Mouse (Mus musculus) right cerebral cortex, adult 2 months (tissue): Measurements from ENCODE around the gene Stt3b.
A peak's percentile ranks its signal among the peaks of the same experiment; 100 is the strongest.

Experiments
- DNase-seq, 2 experiments: peaks; one replicate each; pipeline ENCODE4 v3.0.0; 2021 to 2022; ENCODE audit warnings: low spot score in 2 of 2

The Stt3b gene

DNA sequence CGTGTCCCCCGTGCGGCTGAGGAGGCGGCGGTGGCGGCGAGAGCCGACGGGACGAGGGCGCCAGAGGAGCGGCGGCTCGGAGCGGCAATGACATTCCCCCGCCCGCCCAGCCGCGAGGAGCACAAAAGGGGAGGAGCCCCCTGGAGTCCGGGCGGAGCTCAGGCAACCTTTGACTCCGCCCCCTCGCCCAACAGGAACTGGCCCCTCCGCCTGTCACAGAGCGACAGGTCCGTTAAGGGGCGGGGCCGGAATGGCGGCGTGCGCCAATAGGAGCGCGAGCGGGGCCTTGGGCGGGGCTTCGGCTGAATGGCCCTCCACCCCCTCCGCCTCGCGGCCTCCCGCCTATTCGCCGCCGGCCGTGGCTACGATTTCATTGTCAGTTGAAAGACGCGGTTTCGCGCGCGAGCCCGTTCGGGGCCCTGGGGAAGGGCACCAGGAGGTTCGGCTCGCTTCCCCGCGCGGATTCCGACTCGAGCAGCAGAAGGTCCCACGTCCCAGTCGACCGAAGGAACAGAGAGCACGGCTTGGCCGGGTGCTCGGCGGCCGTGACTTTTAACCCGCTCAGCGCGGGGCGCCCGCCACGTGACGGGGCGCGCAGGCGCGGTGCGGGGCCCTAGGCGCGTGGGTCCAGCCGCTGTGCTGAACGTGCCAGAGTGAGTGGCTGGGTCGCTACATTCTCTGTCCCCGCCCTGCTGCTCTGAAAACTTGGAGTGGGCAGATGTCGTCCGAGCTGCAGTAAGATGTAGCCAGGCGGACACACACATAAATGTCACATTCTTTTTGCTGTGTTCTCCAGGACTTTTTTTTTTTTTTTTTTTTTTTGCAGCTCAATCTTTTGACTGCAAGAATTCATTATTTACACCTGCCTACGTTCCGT is at the start of gene Stt3b:
Gene Stt3b (minus strand): TSS at position 76 of the 877 bp plus-strand sequence.
- DNase-seq = peak; percentile 99

DNA sequence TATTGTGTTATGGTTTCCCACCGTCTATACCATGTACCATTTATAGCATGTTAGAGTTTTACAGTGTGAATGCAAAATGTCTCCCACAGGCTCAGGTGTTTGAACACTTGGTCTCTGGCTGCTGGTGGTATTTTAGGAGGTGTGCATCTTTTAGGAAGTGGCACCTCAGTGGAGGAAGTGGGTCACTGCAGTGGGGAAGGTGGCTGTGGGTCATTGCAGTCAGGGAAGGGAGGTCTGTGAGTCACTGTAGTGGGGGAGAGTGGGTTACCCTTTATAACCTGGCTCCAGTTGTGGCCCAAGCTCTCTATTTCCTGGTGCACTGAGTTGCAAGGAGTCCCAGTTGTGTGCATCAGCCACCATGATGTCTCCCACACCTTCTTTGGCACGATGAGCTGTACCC is 48.2 kb upstream of the Stt3b start:
- DNase-seq = no peak

DNA sequence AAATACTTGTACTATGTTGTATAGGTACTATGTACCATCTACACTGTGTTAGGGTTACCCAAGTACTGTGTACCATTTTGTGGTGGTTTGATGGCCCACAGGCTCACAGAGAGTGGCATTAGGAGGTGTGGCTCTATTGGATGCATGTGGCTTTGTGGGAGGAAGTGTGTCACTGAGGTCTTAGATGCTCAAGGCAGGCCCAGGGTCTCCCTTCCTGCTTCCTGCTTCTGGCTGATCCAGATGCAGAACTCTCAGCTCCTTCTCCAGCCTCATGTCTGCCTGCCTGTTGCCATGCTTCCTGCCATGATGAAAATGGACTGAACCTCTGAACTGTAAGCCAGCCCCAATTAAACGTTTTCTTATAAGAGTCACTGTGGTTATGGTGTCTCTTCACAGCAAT is 47.8 kb upstream of the Stt3b start:
- DNase-seq = no peak

DNA sequence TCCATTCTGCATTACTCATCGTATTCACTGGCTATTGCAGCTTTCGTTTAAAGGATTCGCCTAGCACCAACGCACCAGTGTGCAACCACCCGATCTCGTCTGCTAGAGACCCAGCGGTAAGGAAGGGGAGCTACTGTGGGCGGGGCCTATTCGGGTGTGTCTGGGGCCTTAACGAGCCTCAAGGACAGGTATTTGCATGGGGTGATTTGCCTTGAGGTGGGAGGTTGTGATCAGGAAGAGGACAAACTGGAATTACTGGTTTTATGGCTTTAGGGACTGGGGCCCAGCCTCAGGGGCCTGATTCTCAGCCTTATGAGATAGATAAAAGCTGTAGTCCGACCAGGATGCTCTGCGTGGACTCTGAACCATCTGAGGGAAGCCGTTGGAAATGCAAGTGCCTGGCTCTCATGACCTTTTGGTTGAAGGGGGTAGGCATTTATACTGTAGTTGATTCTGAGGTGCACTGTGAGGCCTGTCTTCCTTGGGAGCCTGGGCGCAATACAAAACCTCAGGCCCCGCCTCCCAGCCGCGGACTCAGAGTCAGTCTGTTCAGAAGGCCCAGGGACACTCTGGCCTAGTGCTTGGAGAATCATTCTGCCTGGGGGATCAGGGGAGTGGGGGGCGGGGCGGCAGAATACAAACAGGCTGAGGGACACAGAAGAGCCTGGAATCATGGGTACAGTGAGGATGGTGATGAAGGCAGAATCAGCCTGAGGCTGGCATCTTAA is 46.7 kb upstream of the Stt3b start:
- DNase-seq = no peak

DNA sequence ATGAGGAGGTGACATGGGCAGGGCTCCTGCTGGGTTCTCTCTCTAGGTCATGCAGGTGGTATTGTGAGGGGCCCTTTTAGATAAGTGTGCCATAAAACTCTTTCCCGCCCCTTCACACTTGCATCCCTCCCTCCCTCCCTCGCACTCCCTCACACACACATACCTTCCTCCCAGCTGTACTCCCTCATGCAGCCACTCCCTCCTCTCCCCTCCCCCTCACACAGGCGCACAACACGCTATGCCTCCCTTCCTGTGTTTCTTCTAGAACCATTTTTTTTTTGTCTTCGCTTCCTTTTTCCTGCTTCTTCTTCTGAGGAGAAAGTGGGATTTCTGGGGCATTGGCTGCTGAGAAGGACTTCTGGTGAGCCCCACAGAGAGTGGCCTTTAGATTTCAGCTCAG is 45.8 kb upstream of the Stt3b start:
- no peak for DNase-seq

DNA sequence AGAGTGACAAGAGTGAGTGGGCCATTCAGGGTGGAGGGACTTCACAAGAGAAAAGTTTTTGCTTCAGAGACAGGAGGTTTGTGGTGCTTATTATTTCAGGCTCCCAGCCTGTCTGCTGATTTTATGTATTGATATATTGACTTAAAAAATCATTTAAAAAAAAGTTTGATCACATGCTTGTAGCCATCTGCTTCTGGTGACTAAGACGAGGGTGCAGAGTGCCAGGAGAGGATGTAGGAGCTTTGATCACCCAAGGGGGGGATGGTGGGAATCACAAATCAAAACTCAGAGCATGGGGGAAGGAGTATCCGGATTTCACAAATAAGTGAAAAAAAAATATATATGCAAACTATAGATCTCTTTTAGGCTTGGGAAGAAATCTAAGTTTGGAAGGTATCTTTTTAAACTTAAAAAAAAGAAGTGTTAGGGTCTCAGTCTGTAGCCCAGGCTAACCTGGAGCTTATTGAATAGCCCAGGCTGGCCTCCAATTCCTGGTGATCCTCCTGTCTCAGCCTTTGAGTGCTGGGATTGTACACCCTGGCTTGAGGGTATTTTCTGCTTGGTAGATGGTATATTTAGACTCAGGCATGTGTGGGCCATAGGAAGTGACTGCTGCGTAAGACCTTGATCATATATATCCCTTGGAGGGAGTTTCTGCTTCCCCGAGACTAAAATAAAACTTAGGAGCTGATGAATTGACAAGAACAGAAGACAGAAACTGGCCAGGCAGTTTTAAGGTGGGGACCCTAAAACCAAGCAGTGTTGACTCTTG is 39.7 kb upstream of the Stt3b start:
- peak in 1 of 2 experiments; percentile 9 for DNase-seq

DNA sequence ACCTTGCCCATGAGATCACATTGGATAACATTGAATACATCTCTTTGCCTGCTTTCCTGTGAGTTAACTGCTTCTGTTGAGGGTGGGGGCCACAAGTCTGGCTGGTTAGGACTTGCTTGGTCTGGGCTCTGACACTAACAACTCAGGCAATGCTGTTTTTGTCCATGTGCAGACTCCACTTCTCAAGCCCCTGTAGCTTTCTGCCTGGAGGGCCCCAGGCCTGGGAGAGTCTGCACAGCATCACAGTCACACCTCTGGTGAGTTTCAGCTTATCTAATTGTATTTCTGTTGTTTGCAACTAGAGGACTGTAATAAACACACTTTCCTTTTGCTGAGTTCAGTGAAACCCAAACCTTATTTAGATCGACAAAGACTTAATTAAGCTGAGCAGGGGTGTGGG is 38.9 kb upstream of the Stt3b start:
- DNase-seq = no peak

DNA sequence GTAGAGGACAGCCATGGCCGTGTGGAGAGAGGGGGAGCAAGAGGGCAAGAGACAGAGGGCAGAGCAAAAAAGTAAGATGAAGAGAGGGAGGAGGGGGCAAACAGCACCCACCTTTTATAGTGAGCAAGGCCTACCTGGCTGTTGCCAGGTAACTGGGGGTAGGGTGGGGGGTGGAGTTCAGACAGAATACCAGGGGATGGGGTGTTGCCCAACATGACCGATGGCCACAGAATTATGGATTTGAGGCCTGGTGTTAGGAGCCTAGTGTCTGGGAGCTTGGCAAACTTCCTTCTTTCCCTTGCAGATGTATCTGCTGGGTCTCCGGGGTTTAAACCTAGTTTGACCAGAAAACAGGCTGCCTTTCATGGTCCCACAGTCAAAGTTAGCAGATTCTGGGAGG is 34.7 kb upstream of the Stt3b start:
- DNase-seq = no peak

DNA sequence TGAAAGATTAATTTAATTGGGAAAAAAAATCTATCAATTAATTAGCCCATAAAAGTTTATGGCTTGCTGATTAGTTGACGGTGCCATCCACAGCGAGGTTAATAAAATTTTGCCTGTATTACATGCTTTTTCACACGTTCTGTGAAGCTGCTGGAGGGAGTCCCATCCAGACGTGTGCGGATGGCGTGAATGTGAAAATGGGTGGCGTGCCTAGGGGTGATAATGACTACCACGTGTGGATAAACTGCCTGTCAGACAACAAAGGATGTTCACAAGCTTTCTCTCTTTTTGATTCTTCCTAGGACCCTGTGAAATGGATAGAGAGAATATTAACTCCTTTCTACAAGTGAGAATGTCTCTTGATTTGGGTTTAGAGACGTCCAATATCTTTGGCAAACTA is 31.4 kb upstream of the Stt3b start:
- no peak for DNase-seq

DNA sequence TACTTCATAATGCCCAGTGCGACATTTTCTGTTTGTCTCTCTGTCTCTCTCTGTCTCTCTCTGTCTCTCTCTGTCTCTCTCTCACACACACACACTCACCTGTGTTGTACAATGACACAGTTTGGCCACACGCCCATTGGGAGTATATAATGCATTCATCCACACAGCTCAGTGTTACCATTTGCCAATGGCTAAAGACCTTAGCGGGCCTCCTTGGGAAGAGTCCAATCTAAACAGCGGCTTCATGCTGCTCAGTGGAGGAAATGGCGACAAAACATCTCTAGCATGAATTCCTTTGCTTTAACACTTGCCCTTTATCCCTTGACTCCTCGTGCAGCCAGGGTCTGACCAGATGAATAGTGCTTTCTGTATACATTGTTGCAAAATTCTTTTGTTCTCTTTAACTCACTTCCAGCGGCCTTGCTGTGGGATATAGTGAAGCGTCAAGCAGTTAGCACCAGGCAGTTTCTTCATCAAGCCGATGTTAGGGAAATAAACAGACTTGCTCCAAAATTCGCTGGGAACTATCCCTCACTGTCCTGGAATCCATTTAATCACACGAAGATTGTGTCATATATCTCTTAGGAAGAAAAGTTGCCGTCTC is 30.1 kb upstream of the Stt3b start:
- no peak for DNase-seq

DNA sequence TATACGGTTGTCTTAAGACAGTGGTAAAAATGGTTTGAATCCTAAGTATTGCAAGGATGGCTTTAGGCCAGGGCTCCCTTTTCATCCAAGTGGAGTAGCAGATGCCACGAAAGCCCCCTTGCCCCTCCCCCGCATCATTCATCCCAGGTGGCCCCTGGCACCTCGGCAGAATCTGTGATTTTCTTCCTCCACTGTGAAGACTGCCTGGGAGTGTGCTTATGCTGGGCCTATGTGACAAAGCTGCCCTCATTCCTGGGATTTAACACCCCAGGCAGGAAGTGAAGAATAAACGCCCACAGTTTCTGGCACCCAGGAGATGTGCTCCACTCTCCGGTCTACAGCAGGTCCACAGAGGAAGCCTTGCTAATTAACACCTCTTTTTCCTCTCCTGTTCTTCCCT is 28.6 kb upstream of the Stt3b start:
- peak; percentile 58 to 65 for DNase-seq

DNA sequence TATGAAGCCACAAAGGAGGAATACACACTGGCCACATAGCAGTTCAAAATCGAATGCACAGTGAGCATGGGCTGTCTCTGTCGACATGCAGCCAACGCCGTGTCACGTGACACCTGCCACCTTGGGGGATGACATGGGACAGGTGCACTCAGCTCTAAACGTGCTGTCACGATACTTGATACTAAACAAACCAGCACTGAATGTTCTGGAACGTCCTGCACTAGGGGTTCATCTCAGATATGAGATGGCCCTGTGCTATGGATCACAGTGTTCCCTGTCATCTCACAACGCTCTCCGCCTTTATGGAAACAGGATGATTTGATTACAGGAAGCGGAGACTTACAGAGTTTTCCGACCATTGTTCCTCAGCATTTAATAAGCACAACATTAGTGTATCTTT is 22.8 kb upstream of the Stt3b start:
- no peak for DNase-seq

DNA sequence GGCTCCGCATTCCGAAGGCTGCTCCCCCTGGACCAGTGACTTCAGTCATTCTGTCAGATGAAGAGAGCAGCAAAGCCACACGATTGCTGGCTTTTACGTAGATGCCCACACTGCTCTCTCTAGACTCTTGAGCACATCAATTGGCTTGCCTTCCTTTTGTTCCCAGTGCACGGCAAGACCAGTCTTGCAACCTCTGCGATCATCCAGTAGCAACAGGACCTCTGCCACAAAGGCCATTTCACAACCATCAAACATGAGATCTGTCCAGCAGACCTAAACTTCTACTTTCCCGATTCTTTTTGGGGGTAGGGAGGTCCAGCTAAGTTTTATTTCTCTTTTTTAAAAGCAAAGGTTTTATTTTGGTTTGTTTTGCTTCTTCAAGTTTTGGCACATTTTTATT is 22.1 kb upstream of the Stt3b start:
- no peak for DNase-seq

DNA sequence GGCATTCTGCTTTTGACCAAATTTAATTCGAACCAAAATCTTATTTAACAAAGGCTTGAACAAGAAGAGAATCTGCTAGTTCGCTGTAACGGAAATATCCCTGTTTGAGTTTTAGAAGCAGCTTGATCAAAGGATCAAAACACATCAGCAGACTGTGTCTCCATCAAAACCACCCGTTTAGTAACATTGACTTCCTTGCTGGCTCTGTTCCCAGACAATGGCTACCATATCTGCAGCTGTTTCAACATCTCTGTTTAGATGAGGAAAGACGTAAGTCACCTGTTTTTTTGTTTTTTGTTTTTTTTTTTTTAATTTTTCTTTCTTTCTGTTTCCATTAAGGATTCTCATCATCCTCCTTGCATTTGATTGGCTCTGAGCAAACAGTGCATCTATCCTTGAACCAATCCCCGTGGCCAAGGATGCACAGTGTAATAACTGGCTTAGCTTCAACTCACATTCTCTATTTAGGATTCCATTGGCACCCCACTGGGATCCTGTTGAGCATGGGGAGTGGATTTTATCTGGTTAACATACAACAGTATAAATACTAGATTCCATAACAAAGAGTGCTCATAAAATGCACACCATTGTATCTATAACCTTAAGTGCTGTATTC is 20.7 kb upstream of the Stt3b start:
- DNase-seq = no peak

DNA sequence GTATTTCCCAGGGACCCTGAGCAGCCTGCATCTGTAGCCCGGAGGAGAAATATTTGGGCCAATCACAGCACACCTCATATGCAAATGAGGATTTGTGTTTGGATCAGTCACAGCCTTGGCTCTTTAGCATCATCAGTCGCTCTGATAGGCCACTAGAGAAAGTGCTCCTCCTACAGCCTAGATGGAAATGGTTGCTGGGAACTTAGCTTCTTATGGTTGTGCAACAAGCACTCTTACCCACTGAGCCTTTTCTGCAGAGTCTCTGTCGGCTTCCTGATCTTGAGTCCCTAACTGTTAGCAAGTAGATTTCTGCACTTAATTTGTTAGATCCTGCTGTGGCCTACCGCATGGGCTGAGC is 16.3 kb upstream of the Stt3b start:
- no peak for DNase-seq

DNA sequence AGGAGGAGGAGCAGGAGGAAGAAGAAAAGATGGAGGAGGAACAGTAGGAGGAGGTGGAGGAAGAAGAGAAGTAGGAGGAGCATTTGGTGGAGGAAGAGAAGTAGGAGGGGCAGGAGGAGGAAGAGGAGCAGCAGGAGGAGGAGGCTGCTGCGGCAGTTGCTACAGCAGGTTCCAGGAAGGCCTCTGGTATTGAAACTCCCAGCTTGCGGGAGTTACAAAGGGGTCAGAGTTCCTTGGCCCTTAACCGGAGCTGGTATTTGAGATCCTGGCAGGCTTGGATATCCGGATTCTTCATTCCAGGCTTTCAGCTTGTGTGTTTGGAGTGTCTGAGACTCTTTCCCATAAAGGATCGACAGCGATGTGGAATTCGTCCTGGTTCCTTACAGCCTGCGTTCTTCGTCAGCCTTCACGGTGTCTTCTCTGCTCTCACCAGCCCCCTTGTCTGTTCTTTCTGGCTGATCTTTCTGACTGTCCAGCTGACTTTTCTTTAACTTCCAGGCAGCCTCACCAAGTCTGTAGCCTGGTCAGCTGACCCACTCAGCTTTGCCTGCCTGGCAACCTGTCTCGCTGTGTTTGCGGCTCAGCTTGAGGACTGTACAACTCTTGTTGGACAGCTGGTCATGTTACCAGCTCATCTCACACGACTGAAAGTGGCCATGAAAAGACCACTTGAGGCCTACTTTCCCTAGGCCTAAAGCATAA is 15.8 kb upstream of the Stt3b start:
- no peak for DNase-seq

DNA sequence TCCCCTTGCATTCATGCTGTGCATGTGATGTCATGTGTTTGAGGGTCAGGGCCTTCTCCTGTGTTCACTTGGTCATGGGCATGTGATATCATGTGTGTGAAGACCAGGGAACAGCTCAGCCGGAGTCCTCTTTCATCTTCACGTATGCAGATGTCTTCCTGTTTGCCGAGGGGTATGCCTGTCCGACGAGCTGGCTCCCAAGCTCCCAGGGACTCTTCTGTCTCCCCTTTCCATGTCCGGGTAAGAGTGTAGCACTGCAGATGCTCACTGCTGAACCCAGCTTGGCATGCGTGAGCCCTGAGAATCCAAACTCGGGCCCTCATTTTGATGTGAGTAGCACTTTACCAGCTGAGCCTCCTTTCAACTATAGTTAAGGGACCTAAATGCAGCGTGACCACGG is 13.4 kb upstream of the Stt3b start:
- no peak for DNase-seq

DNA sequence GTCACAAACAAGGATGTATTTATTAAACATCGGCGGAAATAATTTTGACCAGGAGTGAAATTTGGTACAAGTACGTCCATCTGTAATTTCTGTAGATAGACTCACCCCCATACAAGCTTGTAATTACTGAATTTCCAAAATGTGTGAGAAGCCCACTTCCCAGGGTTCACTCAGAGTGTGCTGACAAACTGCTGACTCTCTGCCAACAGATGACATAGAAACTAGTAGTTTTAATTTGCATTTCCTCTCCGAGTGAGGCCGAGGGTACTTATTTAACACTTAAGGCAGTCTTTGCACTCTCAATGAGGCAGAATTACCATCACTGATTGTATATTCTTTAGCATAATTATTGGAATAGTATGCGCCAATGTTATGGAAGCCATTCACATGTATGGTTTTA is 12.2 kb upstream of the Stt3b start:
- DNase-seq = no peak

DNA sequence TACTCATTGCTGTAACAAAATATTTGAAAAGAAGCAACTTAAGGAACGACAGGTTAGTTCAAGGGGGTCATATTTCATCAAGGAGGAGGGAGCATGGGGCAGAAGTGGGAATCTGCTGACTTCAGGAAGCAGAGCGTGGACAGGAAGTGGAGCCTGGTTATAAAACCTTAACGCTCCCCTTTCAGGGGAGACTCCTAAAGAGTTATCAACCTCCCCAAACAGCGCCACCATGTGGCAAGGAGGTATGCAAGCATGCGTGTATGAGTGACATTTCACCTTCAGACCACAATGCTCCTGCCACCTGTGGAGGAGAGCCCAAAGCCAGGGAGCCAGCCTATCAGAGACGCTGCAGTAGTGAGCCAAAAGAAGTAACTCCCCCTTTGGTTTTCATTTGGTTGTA is 10.8 kb upstream of the Stt3b start:
- DNase-seq = no peak

DNA sequence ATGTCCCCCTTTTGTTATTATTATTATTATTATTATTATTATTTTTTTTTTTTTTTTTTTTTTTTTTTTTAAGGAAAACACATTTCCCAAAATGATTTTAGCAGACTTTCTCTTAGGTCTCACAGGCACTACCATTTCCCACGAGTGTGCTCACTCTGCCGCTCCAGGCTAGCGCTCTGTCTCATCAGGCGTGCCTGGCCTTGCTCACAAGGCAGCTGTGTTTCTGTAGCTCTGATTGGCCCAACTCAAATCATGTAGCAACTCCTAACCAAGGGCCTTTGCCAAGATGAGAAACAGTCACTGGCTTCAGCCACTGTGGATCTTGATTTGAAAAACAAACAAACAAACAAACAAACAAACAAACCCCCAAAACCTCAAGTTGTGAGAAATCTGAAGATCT is 9.9 kb upstream of the Stt3b start:
- DNase-seq = no peak
